Mouse (Mus musculus): ENCODE measurements at regions not wholly inside any gene's neighbourhood (a gene's known extent, or its start where the extent isn't known, plus 50 kb on each side); places are given as distances from the start of the nearest gene placed in this dataset.

GRCm38 (mm10) chr8:34578043-34578442 lies 466.5 kb upstream of the Gm10131 start:
- no peaks in the 10 kb centered on the region for H3K36me3 ChIP-seq (ENCODE audit: control insufficient read depth in 1 of 2, insufficient read depth in 2 of 2, low read length in 2 of 2)
- H3K79me2 ChIP-seq (ENCODE audit: control insufficient read depth, insufficient read depth, low read length, poor library complexity) = no peaks in the 10 kb centered on the region
- DNase-seq (ENCODE audit: low read depth, low spot score) = no peak
- H3K27me3 ChIP-seq (ENCODE audit: control insufficient read depth in 1 of 2, insufficient read depth in 2 of 2, low read length in 2 of 2) = no peaks in the 10 kb centered on the region
- no peak overlapping the region for H3K9ac ChIP-seq (ENCODE audit: control insufficient read depth, low read depth, low read length, poor library complexity, severe bottlenecking)
- H3K9me3 ChIP-seq (replicated peaks; ENCODE audit: insufficient read depth, low read length) = no peaks in the 10 kb centered on the region
- no peaks in the 10 kb centered on the region for H3K4me1 ChIP-seq (ENCODE audit: control insufficient read depth in 1 of 2, insufficient read depth in 2 of 2, low read length in 2 of 2)
- no peak overlapping the region for H3K4me3 ChIP-seq (ENCODE audit: control insufficient read depth in 1 of 2, insufficient read depth in 1 of 2, low read depth in 2 of 2, low read length in 2 of 2)
- H3K27ac ChIP-seq (ENCODE audit: control insufficient read depth, low read depth, low read length) = no peak overlapping the region
- TF ChIP-seq EP300 (IDR thresholded peaks at IDR 0.05; ENCODE audit: low read depth in 1 of 2, low read length in 2 of 2) (no peak), TAL1 (IDR thresholded peaks at IDR 0.05; ENCODE audit: low read length) (no peak), MXI1 (IDR thresholded peaks at IDR 0.05; ENCODE audit: low read depth, low read length) (no peak), POLR2AphosphoS2 (IDR thresholded peaks at IDR 0.05; ENCODE audit: low read length) (no peak), ZC3H11A (IDR thresholded peaks at IDR 0.05; ENCODE audit: low read depth, low read length) (no peak), GATA1 (IDR thresholded peaks at IDR 0.05; ENCODE audit: low read depth, low read length) (no peak), UBTF (IDR thresholded peaks at IDR 0.05; ENCODE audit: borderline replicate concordance, insufficient read depth, low read depth, low read length) (no peak), JUND (IDR thresholded peaks at IDR 0.05; ENCODE audit: low read depth, low read length) (no peak), KAT2A (conservative IDR thresholded peaks at IDR 0.05; ENCODE audit: low read depth, low read length) (no peak), TBP (IDR thresholded peaks at IDR 0.05; ENCODE audit: low read depth, low read length) (no peak), MAZ (IDR thresholded peaks at IDR 0.05; ENCODE audit: low read depth, low read length) (no peak), USF1 (IDR thresholded peaks at IDR 0.05; ENCODE audit: low read depth, low read length) (no peak), POLR2A (IDR thresholded peaks at IDR 0.05; ENCODE audit: control insufficient read depth in 1 of 2, insufficient read depth in 1 of 2, low read depth in 1 of 2, low read length in 2 of 2, poor library complexity in 1 of 2) (no peak), ZKSCAN1 (IDR thresholded peaks at IDR 0.05; ENCODE audit: low read depth, low read length) (no peak)

GRCm38 (mm10) chr8:34574009-34574408 lies 462.5 kb upstream of the Gm10131 start:
- no peak overlapping the region for H3K27ac ChIP-seq (ENCODE audit: control insufficient read depth, low read depth, low read length)
- DNase-seq (ENCODE audit: low read depth, low spot score) = no peak
- TF ChIP-seq GABPA (IDR thresholded peaks at IDR 0.05; ENCODE audit: low read depth, low read length) (no peak), POLR2AphosphoS5 (IDR thresholded peaks at IDR 0.05; ENCODE audit: borderline replicate concordance, low read depth, low read length) (no peak), CHD2 (IDR thresholded peaks at IDR 0.05; ENCODE audit: low read length) (no peak), NRF1 (IDR thresholded peaks at IDR 0.05; ENCODE audit: insufficient read depth, low read depth, low read length, poor library complexity, severe bottlenecking) (no peak), RAD21 (IDR thresholded peaks at IDR 0.05; ENCODE audit: low read depth, low read length) (no peak), TBP (IDR thresholded peaks at IDR 0.05; ENCODE audit: low read depth, low read length) (no peak), POLR2AphosphoS2 (IDR thresholded peaks at IDR 0.05; ENCODE audit: low read length) (no peak), MAX (IDR thresholded peaks at IDR 0.05; ENCODE audit: low read length) (no peak), ZMIZ1 (IDR thresholded peaks at IDR 0.05; ENCODE audit: low read depth, low read length) (no peak), UBTF (IDR thresholded peaks at IDR 0.05; ENCODE audit: borderline replicate concordance, insufficient read depth, low read depth, low read length) (no peak), BHLHE40 (IDR thresholded peaks at IDR 0.05; ENCODE audit: borderline replicate concordance, low read depth, low read length) (no peak), ZNF384 (IDR thresholded peaks at IDR 0.05; ENCODE audit: low read depth, low read length) (no peak), RCOR1 (IDR thresholded peaks at IDR 0.05; ENCODE audit: low read depth, low read length) (no peak), MYB (IDR thresholded peaks at IDR 0.05; ENCODE audit: low read depth, low read length) (no peak)
- no peaks in the 10 kb centered on the region for H3K79me2 ChIP-seq (ENCODE audit: control insufficient read depth, insufficient read depth, low read length, poor library complexity)
- H3K9me3 ChIP-seq (replicated peaks; ENCODE audit: insufficient read depth, low read length) = no peaks in the 10 kb centered on the region
- H3K9ac ChIP-seq (ENCODE audit: control insufficient read depth, low read depth, low read length, poor library complexity, severe bottlenecking) = no peak overlapping the region
- no peaks in the 10 kb centered on the region for H3K27me3 ChIP-seq (ENCODE audit: control insufficient read depth in 1 of 2, insufficient read depth in 2 of 2, low read length in 2 of 2)
- no peak overlapping the region for H3K4me3 ChIP-seq (ENCODE audit: control insufficient read depth in 1 of 2, insufficient read depth in 1 of 2, low read depth in 2 of 2, low read length in 2 of 2)
- no peaks in the 10 kb centered on the region for H3K36me3 ChIP-seq (ENCODE audit: control insufficient read depth in 1 of 2, insufficient read depth in 2 of 2, low read length in 2 of 2)
- H3K4me1 ChIP-seq (ENCODE audit: control insufficient read depth in 1 of 2, insufficient read depth in 2 of 2, low read length in 2 of 2) = no peaks in the 10 kb centered on the region

Measured in MEL (cell line).